Mouse (Mus musculus) limb, embryonic 11.5 days (tissue): ENCODE results near the gene Zfhx3. TPM values are rescaled to one million over a fixed set of nuclear protein-coding genes. Genes with fewer than 3 reads are reported as not detected.

Experiments
- ATAC-seq: fragments of 200-750 bp; cut with Nextera tagmentation; 2 replicates; pipeline ENCODE4 v1.8.0; 2017; ENCODE audit warnings: low read depth; ENCODE audit not compliant: insufficient number of reproducible peaks, low FRiP score, low TSS enrichment
- DNase-seq: peaks from one replicate; pipeline ENCODE4 v3.0.0-alpha.2; 2015; ENCODE audit warnings: low spot score
- H3K27ac ChIP-seq: fragments of 300-500 bp; sonication (generic); replicated peaks from 2 replicates; pipeline ENCODE4 v1.5.1; 2014; ENCODE audit warnings: low read depth, mild to moderate bottlenecking, low read length
- H3K27me3 ChIP-seq: fragments of 300-500 bp; sonication (generic); 2 replicates; pipeline ENCODE4 v1.6.1; 2014; ENCODE audit warnings: mild to moderate bottlenecking, low read length, mixed read lengths; ENCODE audit not compliant: control insufficient read depth, insufficient read depth
- H3K36me3 ChIP-seq: fragments of 300-500 bp; sonication (generic); 2 replicates; pipeline ENCODE4 v1.6.1; 2014; ENCODE audit warnings: mild to moderate bottlenecking, low read length, moderate library complexity, mixed read lengths; ENCODE audit not compliant: control insufficient read depth, insufficient read depth
- H3K4me1 ChIP-seq: fragments of 300-500 bp; sonication (generic); 2 replicates; pipeline ENCODE4 v1.6.1; 2014; ENCODE audit warnings: low read length, mixed read lengths; ENCODE audit not compliant: control insufficient read depth, insufficient read depth
- H3K4me2 ChIP-seq: fragments of 300-500 bp; sonication (generic); 2 replicates; pipeline ENCODE4 v1.6.1; 2014; ENCODE audit warnings: low read depth, mild to moderate bottlenecking, moderate library complexity; ENCODE audit not compliant: severe bottlenecking
- H3K4me3 ChIP-seq: fragments of 300-500 bp; sonication (generic); 2 replicates; pipeline ENCODE4 v1.5.1; 2014; ENCODE audit warnings: low read depth, low read length
- H3K9ac ChIP-seq: fragments of 300-500 bp; sonication (generic); 2 replicates; pipeline ENCODE4 v1.6.1; 2014; ENCODE audit warnings: mild to moderate bottlenecking, low read length
- H3K9me3 ChIP-seq: fragments of 300-500 bp; sonication (generic); 2 replicates; pipeline ENCODE4 v1.6.1; 2016; ENCODE audit warnings: low read length; ENCODE audit not compliant: control insufficient read depth
- WGBS: fragments of 180-500 bp; shearing (Covaris S2); extraction: QIAGEN DNeasy Blood & Tissue Kit; methylation state at CpG from one replicate; pipeline ENCODE4 v1.1.7; 2014; 5-methylcytosine and 5-hydroxymethylcytosine counted together
- polyA plus RNA-seq: library from polyadenylated mRNA; unstranded; fragments of >200 nt; fragmentation: Nextera tagmentation; extraction: Ambion mirVana; gene quantifications from 2 replicates; pipeline ENCODE4 v1.2.1, GENCODE M21; 2014

The Zfhx3 gene
- polyA plus RNA-seq, 1 experiment from 2014 or later, result 36.4 TPM

DNA sequence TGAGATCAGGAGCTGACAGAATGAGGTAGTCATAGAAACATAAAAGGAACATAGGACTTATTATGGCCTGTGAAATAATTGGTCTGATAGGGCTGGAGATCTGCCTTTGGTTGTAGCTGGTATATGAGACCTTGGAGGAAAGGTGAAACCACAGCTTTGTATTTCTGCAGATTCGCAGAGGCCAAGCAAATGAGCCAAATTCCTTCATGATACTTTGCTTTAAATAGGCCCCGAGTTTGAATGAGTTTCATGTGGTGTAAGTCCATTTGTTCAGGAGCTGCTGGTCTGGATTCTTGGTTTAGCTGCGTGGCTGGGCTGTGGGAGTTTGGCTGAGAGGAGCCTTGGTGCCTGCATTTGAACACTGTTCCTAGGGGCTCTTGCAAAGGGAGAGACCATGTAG, 101.7 kb downstream of the Zfhx3 start:
- Histone ChIP-seq H3K36me3 (no peaks in the 10 kb centered on the region), H3K4me2 (no peak overlapping the region), H3K27me3 (no peaks in the 10 kb centered on the region), H3K9me3 (no peaks in the 10 kb centered on the region), H3K4me3 (no peak overlapping the region), H3K4me1 (peaks cover 10% of the 10 kb centered on the region), H3K9ac (no peak overlapping the region), H3K27ac (no peak overlapping the region)
- DNase-seq, result no peak
- WGBS, result 74% methylated on average over 3 of the region's 3 CpGs
- no peak for ATAC-seq

DNA sequence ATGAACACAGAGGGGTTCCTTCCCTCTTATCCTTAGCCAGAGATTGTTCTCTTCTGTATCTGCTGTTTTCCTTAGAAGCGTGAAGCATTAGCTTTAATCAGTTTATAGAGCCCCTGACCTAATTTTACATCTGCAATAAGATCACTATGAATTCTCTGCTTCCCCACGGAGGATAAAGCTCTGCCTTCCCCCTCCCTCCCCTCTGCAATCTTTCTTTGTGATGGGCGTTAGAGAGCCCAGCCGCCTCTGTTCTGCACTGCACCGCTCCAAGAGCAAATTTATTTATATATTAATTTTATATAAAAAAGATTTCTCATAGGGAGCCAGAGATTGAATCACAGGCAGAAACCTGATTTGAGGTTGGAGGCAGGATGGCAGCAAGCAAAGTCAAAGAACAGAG, 113.8 kb downstream of the Zfhx3 start:
- no peak overlapping the region for H3K4me2 ChIP-seq
- DNase-seq (no peak), ATAC-seq (no peak)
- no peaks in the 10 kb centered on the region for H3K4me1 ChIP-seq
- WGBS, result 70% methylated on average over 5 of the region's 5 CpGs
- H3K36me3 ChIP-seq, result no peaks in the 10 kb centered on the region
- no peak overlapping the region for H3K27ac ChIP-seq
- H3K9me3 ChIP-seq, result no peaks in the 10 kb centered on the region
- no peaks in the 10 kb centered on the region for H3K27me3 ChIP-seq
- H3K9ac ChIP-seq, result no peak overlapping the region
- H3K4me3 ChIP-seq, result no peak overlapping the region

DNA sequence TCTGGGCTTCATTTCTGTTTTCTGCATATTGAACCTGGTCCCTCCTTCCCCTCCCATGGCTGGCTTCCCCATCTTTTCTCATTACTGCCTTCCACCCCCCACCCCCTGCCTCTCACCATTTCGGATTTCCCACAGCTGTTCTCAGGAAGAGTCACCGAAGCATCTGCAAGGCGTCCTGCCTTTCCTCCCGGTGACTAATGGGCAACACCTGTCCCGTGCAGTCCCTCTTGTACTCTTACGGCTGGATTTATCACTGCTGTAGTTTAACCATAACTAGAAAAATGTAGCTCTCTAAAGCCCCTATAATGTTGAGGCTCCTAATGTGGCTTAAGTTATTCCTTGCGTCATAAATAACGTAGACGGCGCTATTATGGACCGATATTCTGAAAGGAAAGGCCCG, 119.5 kb downstream of the Zfhx3 start:
- Histone ChIP-seq H3K4me3 (no peak overlapping the region), H3K4me2 (no peak overlapping the region), H3K36me3 (no peaks in the 10 kb centered on the region), H3K9ac (no peak overlapping the region), H3K27me3 (no peaks in the 10 kb centered on the region), H3K4me1 (0 out of 2 replicates have a peak, but pooled peaks cover 4% of the 10 kb centered on the region), H3K9me3 (no peaks in the 10 kb centered on the region), H3K27ac (no peak overlapping the region)
- ATAC-seq (no peak), DNase-seq (no peak)
- WGBS, result 42% methylated on average over 12 of the region's 12 CpGs

DNA sequence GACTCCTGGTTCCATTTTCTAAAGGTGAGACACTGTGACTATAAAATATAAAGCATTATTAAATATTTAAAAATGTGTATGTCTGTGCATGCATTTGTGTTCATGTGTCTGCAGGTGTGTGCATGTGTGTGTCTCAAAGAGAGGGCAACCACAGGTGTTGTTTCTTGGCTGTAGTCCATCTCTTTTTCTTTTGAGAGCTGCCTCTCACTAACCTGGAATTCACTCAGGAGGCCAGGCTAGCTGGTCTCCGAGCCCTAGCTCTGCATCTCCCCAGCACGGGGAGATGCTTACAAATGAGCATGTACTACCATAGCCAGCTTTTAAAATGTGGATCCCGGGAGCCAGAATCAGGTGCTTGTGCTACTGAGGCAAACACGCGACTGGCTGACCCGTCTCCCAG, 124.7 kb downstream of the Zfhx3 start:
- 89% methylated on average over 6 of the region's 6 CpGs for WGBS
- H3K4me1 ChIP-seq, result peaks cover 5% of the 10 kb centered on the region
- H3K9me3 ChIP-seq, result no peaks in the 10 kb centered on the region
- H3K27me3 ChIP-seq, result no peaks in the 10 kb centered on the region
- H3K9ac ChIP-seq, result no peak overlapping the region
- ATAC-seq (no peak), DNase-seq (no peak)
- no peaks in the 10 kb centered on the region for H3K36me3 ChIP-seq
- no peak overlapping the region for H3K4me2 ChIP-seq
- H3K27ac ChIP-seq, result no peak overlapping the region
- H3K4me3 ChIP-seq, result no peak overlapping the region

DNA sequence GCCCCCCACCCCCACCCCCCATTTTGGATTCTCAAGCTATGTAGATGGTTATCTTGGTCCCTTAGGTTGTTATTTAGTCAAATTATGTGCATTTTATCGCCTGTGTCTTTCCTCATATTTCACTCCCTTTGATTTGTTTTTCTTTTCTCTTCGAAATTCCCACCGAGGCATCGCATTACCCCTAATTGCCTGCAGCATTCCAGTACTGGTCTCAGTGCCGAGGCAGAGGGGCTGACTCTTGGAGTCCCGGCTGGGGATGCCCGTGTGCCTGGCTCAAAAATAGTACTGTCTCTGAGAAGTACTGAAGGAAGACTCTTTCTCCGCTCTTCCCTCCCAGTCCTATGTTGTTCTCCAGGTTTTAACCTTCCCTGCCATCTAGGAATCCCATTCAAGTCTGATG, 125.8 kb downstream of the Zfhx3 start:
- H3K36me3 ChIP-seq, result no peaks in the 10 kb centered on the region
- no peaks in the 10 kb centered on the region for H3K27me3 ChIP-seq
- H3K9me3 ChIP-seq, result no peaks in the 10 kb centered on the region
- WGBS, result 11% methylated on average over 8 of the region's 8 CpGs
- no peak overlapping the region for H3K27ac ChIP-seq
- H3K4me3 ChIP-seq, result no peak overlapping the region
- DNase-seq, result peak; percentile 49
- no peak overlapping the region for H3K9ac ChIP-seq
- H3K4me1 ChIP-seq, result peaks cover 5% of the 10 kb centered on the region
- ATAC-seq, result no peak
- no peak overlapping the region for H3K4me2 ChIP-seq

DNA sequence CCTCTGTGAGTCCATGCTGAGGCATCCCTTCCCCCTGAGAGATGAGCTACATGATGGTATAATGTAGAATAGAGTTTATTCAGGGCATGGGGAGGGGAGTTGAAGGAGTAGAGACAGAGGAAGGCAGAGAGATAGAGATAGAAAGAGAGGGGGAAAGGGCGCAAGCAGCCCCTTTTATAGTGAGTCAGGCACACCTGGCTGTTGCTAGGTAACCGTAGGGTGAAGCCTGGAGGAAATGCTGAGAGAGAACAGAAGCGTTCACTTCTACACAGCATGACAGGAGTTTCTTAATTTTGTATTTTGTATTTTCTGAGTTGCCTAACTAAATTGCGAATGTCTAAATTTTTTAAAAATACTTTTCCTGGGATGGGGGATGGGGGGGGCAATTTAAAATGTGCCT, 128.0 kb downstream of the Zfhx3 start:
- Histone ChIP-seq H3K4me1 (peaks cover 5% of the 10 kb centered on the region), H3K9ac (no peak overlapping the region), H3K27ac (no peak overlapping the region), H3K4me2 (no peak overlapping the region), H3K4me3 (no peak overlapping the region), H3K27me3 (no peaks in the 10 kb centered on the region), H3K36me3 (no peaks in the 10 kb centered on the region), H3K9me3 (no peaks in the 10 kb centered on the region)
- 71% methylated on average over 4 of the region's 4 CpGs for WGBS
- ATAC-seq (no peak), DNase-seq (no peak)

DNA sequence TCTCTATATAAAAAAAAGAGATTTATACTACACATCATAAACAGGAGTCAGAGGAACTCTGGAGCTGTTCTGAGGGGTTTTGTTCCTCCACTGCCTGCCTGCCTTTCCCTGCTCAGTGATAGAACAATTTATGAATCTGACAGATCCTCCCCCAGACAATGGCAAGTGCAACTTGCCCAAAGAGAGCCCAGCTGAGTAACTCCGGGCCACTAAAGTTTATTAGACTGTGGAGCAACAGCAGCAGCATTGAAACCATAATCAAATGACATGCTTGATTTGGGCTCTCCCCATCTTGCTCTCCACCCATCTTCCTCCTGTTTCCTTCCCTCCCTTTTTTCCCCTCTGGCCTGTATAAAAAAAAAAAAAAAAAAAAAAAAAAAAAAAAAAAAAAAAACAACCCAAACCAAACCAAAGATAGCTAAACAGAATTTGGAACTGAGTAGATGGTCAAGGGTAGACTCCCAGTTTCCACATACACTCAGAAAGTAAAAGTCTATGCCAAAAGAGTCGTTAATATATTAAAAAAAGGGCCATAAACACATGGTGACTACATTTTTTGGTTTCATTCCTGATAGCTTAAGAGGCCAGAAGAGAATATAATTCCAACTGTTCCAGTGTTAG, 129.8 kb downstream of the Zfhx3 start:
- Histone ChIP-seq H3K27me3 (no peaks in the 10 kb centered on the region), H3K4me3 (no peak overlapping the region), H3K4me1 (peaks cover 5% of the 10 kb centered on the region), H3K4me2 (no peak overlapping the region), H3K27ac (no peak overlapping the region), H3K9me3 (no peaks in the 10 kb centered on the region), H3K36me3 (no peaks in the 10 kb centered on the region), H3K9ac (no peak overlapping the region)
- no peak for DNase-seq
- no peak for ATAC-seq
- 65% methylated on average over 2 of the region's 2 CpGs for WGBS

DNA sequence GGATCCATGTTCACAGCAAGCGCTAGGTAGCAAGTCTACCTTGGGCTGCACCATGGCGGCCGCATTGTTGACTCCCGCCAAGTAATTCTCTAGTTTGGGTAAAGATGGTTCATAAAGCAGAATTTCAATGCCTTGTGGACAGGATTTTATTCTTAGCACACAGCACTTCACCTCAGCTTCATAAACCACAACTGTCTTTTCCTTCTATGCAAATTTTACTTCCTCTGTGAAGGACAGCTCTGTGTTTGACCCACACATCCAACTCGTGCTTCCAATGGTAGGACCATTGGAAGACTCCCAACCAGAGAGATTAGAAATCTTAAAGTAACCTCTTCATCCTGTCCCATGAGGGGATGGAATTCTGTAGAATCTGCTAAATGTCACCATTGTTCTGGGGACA, 130.4 kb downstream of the Zfhx3 start:
- WGBS, result 94% methylated on average over 5 of the region's 5 CpGs
- Histone ChIP-seq H3K4me3 (no peak overlapping the region), H3K27me3 (no peaks in the 10 kb centered on the region), H3K27ac (no peak overlapping the region), H3K9me3 (no peaks in the 10 kb centered on the region), H3K4me2 (no peak overlapping the region), H3K36me3 (no peaks in the 10 kb centered on the region), H3K4me1 (peaks cover 5% of the 10 kb centered on the region), H3K9ac (no peak overlapping the region)
- ATAC-seq, result no peak
- DNase-seq, result no peak

DNA sequence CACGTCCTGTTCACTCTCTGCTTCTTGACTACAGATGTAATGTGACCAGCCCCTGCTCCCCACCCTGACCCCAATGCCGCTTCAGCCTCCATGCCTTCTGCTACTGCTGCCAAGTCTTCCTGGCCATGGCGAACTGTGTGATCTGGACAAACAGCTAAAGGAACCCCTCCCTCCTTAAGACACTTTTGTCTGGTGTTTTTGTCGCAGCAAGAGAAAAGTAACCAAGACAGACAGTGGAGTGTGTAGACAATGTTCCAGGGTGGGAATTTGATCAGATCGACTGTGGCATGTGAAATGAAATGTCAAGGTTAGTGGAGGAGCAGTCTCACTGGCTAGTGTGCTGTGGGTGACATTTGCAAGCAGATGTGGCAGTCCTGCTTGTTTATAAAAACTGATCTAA, 132.7 kb downstream of the Zfhx3 start:
- no peak overlapping the region for H3K4me2 ChIP-seq
- WGBS, result 80% methylated on average over 5 of the region's 5 CpGs
- H3K36me3 ChIP-seq, result no peaks in the 10 kb centered on the region
- H3K9me3 ChIP-seq, result no peaks in the 10 kb centered on the region
- no peak overlapping the region for H3K9ac ChIP-seq
- H3K4me1 ChIP-seq, result no peaks in the 10 kb centered on the region
- ATAC-seq (no peak), DNase-seq (no peak)
- H3K27ac ChIP-seq, result no peak overlapping the region
- H3K27me3 ChIP-seq, result no peaks in the 10 kb centered on the region
- no peak overlapping the region for H3K4me3 ChIP-seq
